Mouse (Mus musculus) Muller cell, postnatal 12 days (primary cell): ENCODE measurements at regions not wholly inside any gene's neighbourhood (a gene's known extent, or its start where the extent isn't known, plus 50 kb on each side); places are given as distances from the start of the nearest gene placed in this dataset.
A peak's percentile ranks its signal among the peaks of the same experiment; 100 is the strongest.

Experiments used
- DNase-seq: peaks from one replicate; pipeline ENCODE4 v3.0.0-alpha.2; 2015; ENCODE audit errors: inconsistent ontology term

DNA sequence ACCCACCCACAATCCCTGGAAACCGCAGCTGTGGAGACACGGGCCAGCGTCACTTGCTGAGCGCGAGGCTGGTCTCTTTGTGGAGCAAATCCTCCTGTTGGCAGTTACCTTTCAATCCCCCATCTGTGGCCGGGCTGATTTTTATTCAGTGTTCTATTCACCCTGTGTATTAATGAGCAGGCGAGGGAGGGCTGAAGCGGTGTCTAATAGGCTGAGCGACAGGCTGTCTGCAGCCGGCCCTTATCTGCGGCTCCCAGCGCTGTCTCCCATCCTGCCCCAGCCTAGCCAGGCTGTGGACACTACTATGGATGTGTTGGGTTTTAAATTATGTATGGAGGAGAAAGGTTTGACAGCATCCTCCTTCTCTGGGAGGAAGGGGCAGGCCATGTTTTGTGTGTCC lies 138.3 kb upstream of the Gm26897 start:
- no peak for DNase-seq

DNA sequence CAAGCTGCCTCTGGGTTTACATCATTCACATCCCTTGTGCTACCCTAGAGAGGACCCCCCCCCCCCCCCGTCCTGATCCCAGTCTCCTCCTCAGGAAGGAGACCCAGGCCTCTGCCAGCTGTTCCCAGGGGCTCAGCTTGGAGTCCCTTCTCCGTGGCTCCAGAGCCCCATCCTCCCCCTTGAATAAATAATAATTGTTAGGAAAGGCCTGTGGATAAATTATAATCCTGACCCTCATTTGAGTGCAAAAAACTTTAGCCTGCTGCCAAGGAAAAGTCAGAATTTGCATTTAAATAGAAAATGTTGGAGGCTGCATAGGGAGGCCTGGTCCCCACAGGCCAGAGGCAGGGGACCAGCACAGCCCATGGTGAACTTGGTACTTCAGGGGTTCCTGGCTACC lies 136.0 kb upstream of the Gm26897 start:
- no peak for DNase-seq

- peak; percentile 54 for DNase-seq
These were observed 131.8 kb upstream of the Gm26897 start for GRCm38 (mm10) chr5:111601711-111602521.

GRCm38 (mm10) chr5:111613687-111614086 lies 120.0 kb upstream of the Gm26897 start:
- DNase-seq: no peak

GRCm38 (mm10) chr5:111619974-111620373 lies 113.8 kb upstream of the Gm26897 start:
- DNase-seq: peak; percentile 52

DNA sequence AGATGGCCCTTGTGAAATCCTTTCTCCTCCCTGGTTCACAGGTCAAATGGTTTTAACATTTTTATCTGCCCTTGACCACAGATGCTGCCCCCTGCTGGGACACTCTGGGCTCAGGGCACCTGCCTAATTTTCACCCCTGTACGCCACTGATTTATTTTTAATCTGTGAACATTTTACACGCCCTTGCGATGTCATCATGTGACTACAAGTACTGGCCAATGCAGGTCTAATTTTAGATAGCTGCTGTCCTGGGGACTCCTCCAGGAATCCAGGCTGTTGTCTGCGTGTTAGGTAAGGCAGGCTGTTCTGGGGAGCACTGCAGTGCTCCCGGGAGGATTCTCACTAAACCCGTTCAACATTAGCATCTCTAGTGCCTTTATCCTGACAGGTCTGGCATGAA lies 113.1 kb upstream of the Gm26897 start:
- DNase-seq: no peak

DNA sequence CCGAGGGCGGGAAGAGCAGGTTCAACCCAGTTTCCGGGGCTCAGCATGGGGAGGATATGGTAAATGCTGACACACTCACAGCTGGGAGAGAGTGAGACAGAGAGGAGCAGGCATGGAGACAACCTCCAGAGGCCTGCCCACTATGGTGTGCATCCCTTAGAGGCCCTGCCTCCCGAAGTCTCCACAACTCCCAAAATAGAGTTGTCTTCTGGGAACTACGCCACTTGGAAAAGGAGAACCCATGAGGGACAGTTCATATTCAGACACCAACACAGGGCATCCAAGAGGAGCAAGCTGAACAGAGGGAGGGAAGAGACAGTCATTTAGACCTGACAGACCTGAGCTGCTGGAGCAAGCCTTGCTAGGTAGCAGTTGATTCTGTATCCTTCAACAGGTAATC lies 111.2 kb upstream of the Gm26897 start:
- no peak for DNase-seq

DNA sequence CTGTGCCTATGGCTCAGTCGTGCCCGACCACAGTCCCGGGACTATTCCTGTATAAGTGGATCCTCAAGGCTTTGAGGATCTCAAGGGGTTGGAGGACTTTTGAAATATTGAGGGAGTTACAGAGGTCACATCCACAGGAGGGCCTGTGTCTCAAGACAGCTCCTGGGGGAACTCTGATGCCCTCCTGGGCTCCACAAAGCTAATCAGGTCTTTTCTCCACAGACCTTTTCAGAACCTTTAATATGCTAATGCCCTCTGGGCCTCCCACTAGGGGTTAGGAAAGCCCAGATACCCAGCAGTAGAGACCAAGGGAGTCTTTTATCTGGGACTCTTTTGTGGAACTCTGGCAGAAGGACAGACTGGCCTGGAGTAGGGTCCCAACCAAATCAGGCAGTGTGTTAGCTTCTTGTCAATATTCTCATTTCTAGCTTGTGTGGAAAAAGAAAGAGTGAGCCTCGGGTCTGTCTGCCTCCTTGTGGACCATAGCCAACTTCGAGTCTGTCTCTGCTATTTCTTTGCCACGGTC lies 107.4 kb upstream of the Gm26897 start:
- no peak for DNase-seq

DNA sequence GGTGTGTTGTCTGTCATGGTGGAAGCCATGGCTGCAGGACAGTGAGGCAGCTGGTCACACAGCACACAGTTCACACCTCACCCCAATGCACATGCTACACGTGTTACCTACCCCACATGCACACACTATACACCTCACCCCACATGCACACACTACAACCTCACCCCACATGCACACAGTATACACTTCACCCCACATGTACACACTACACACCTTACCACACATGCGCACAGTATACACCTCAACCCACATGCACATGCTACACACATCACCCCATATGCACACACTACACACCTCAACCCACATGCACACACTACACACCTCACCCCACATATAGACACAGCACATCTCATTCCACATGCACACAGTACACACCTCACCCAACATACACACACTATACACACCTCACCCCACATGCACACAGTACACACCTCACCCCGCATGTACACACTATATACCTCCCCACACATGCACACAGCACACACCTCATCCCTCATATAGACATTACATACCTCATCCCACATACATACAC lies 103.3 kb upstream of the Gm26897 start:
- no peak for DNase-seq

- no peak for DNase-seq
These were observed 102.1 kb upstream of the Gm26897 start for GRCm38 (mm10) chr5:111631572-111632161.

- DNase-seq: no peak
These were observed 98.6 kb upstream of the Gm26897 start for GRCm38 (mm10) chr5:111635092-111635491.

DNA sequence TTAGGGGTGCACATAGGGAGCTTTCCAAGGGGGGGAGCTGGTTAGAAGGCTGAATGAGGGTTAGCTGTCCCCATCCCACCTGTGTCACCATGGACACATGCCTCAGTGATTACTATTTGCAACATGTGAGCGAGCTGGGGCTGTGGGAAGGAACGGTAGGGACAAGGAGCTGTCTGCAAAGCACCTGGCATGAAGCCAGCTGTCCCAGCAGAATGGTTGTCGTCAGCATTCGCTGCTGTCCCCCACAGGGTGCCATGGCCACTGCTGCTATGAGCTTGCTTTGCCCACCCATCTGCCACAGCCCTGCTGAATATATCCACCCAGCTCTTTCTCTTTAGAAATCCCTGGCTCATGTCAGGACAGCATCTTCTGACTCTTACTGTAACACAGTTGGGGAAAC lies 96.8 kb upstream of the Gm26897 start:
- no peak for DNase-seq

DNA sequence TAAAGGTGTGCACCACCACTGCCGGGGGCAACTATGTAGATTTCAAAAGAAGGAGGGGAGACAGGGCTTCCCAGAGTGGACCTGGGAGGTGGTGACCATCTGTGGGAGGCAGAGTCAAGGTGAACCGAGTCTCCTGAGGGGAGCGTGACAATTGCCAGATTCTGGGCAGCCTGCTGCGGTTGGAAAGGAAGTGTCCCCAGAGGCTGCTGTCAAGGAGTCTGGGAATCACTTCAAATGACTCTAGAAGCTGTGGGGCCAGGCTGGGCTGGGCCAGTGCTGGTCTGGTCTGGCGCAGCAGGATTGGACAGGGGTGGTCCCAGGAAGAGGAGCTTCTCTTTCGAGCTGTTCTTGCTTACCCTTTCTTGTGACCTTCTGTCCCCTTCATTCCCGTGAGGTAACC lies 95.4 kb upstream of the Gm26897 start:
- no peak for DNase-seq

DNA sequence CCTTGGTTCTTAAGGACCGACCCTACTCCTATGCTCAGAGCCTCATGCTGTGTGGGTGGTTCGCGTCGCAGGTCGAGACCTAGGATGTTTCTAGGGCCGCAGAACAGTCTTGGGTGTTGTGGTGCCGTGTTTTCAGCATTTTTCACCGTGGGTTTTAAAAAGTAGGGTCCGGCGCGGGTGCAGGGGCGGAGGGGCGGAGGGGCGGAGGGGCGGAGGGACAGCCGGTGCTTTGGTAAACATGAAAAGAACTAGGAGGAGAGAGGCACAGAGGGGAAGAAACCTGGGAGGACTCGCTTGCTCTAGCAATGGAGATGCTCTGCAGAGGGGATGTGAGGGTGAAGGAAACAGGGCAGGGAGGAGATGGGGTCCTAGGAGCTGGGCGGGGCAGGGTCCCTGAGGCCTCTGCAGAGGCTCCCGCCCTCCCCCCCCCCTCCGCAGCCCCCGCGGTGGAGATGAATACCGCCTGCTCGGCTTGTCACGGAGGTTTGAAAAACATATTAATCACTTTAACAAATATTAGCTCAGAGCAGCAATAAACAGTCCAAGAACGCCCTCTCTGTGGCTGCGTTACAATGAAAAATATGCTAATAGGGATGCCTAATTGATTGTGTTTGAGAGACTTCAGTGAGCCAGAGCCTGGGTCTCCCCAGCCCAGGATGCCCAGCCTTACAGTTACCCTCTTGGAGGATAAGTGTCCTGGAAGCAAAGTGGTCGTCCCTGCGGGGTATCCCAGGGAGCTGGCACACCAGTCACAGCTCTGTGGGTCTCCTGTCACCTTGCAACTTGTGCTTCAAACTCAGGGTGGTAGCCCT lies 94.0 kb upstream of the Gm26897 start:
- DNase-seq: no peak

GRCm38 (mm10) chr5:111640976-111641375 lies 92.7 kb upstream of the Gm26897 start:
- DNase-seq: no peak

GRCm38 (mm10) chr5:111641685-111642084 lies 92.0 kb upstream of the Gm26897 start:
- DNase-seq: no peak

DNA sequence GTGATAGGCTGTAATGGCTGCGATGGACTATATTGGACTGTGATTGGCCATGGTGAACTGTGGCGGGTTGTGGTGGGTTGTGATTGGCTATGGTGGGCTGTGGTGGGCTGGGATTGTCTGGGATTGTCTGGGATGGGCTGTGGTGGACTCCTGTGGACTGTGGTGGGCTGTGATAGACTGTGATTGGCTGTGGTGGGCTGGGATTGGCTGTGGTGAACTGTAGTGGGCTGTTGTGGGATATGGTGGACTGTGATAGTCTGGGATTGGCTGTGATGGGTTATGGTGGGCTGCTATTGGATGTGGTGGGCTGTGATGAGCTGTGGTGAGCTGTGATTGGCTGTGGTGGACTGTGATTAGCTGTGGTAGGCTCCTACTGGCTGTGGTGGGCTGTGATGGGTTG lies 89.6 kb upstream of the Gm26897 start:
- no peak for DNase-seq

DNA sequence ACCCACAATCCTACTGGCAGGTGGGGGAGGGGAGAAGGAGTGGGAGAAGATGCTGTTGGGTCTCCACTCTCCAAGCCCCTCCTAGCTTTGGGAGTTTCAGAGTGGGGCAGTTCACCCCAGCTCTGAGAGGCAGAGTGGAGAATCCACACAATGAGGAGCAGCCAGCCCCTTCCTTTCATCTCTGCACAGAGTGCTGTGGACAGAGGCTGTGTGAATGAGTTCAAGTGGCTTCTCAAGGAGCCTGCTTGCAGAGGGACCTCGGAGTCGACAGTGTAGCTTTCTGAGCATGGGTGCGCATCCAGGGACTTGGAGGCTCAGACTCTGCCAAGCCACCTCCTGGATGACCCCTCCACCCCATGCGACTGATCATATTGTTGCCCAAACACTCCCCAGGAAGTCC lies 88.9 kb upstream of the Gm26897 start:
- DNase-seq: no peak

GRCm38 (mm10) chr5:111647686-111648200 lies 86.0 kb upstream of the Gm26897 start:
- DNase-seq: no peak

GRCm38 (mm10) chr5:111648481-111648880 lies 85.2 kb upstream of the Gm26897 start:
- DNase-seq: no peak

- DNase-seq: no peak
These were observed 84.7 kb upstream of the Gm26897 start for GRCm38 (mm10) chr5:111649012-111649411.

- DNase-seq: no peak
These were observed 81.3 kb upstream of the Gm26897 start for GRCm38 (mm10) chr5:111652472-111652871.
